Mouse (Mus musculus) naive thymus-derived CD4-positive, alpha-beta T cell, adult 2 months (primary cell): Measurements from ENCODE around the gene Lmbrd2.

Source experiments
- DNase-seq: peaks from one replicate; pipeline ENCODE4 v3.0.0-alpha.2; 2011; ENCODE audit warnings: low read depth

Lmbrd2 gene

GRCm38 (mm10) chr15:9140252-9140680, at the start of gene Lmbrd2:
Lmbrd2 (plus strand) TSS chr15:9140550.
- DNase-seq: peak; percentile 93

- no peak for DNase-seq
These were observed 49.7 kb upstream of the Lmbrd2 start for GRCm38 (mm10) chr15:9090662-9091061.

- no peak for DNase-seq
These were observed 46.6 kb upstream of the Lmbrd2 start for GRCm38 (mm10) chr15:9093598-9094365.

GRCm38 (mm10) chr15:9094366-9094750, 46.0 kb upstream of the Lmbrd2 start:
- DNase-seq: no peak

- DNase-seq: no peak
These were observed 43.5 kb upstream of the Lmbrd2 start for GRCm38 (mm10) chr15:9096865-9097264.

GRCm38 (mm10) chr15:9100446-9101077, 39.8 kb upstream of the Lmbrd2 start:
- no peak for DNase-seq

GRCm38 (mm10) chr15:9106303-9107074, 33.9 kb upstream of the Lmbrd2 start:
- no peak for DNase-seq

- no peak for DNase-seq
These were observed 29.6 kb upstream of the Lmbrd2 start for GRCm38 (mm10) chr15:9110526-9111347.

- no peak for DNase-seq
These were observed 28.7 kb upstream of the Lmbrd2 start for GRCm38 (mm10) chr15:9111648-9112047.

- DNase-seq: no peak
These were observed 26.8 kb upstream of the Lmbrd2 start for GRCm38 (mm10) chr15:9113556-9113955.

GRCm38 (mm10) chr15:9114131-9114530, 26.2 kb upstream of the Lmbrd2 start:
- DNase-seq: no peak

GRCm38 (mm10) chr15:9114599-9114998, 25.8 kb upstream of the Lmbrd2 start:
- no peak for DNase-seq

- no peak for DNase-seq
These were observed 21.5 kb upstream of the Lmbrd2 start for GRCm38 (mm10) chr15:9118852-9119251.

GRCm38 (mm10) chr15:9120081-9120480, 20.3 kb upstream of the Lmbrd2 start:
- DNase-seq: peak; percentile 74

GRCm38 (mm10) chr15:9122989-9123388, 17.4 kb upstream of the Lmbrd2 start:
- DNase-seq: no peak

GRCm38 (mm10) chr15:9124856-9125255, 15.5 kb upstream of the Lmbrd2 start:
- DNase-seq: no peak

- no peak for DNase-seq
These were observed 13.1 kb upstream of the Lmbrd2 start for GRCm38 (mm10) chr15:9127051-9127791.

GRCm38 (mm10) chr15:9130772-9131498, 9.4 kb upstream of the Lmbrd2 start:
- no peak for DNase-seq

GRCm38 (mm10) chr15:9131499-9131888, 8.9 kb upstream of the Lmbrd2 start:
- no peak for DNase-seq

- no peak for DNase-seq
These were observed 7.5 kb upstream of the Lmbrd2 start for GRCm38 (mm10) chr15:9132693-9133443.
